In genomic region chr1:184060381-184060780, GRCm38 (mm10) we compare ENCODE assay signal across 11 mouse cellular contexts. TPM values are rescaled to one million over a fixed set of nuclear protein-coding genes. Genes with fewer than 3 reads are reported as not detected.
DNase-seq lines count a peak whose midpoint lies in the region; ATAC-seq and TF ChIP-seq lines count a peak whose summit lies in the region.
"Had no signal": no experiment of that assay in that cellular context is flagged by ENCODE, and none has a peak within 500 bp of the region (broad histone marks: within the 10 kb centered on the region; RNA-seq: fewer than 3 reads in every experiment).

No protein-coding gene starts in this region.

- peak overlapping the region; percentile 13; the same call in 1 of the 2 replicates for H3K27ac ChIP-seq in liver, embryonic 13.5 days
- no peak overlapping the region for H3K27ac ChIP-seq in liver, embryonic 11.5 days (ENCODE audit: low read depth, low read length)
- peak overlapping the region; percentile 54 for H3K27ac ChIP-seq in heart, embryonic 15.5 days
- H3K27ac ChIP-seq in small intestine, adult 2 months (ENCODE audit: insufficient read depth, low read depth, low read length) = peak overlapping the region; percentile 73
- H3K27ac ChIP-seq: neural tube, embryonic 13.5 days had no signal

- 69% methylated on average over 9 of the region's 9 CpGs for WGBS in liver, embryonic 13.5 days (ENCODE audit: insufficient replicate concordance)
- 80% methylated on average over 9 of the region's 9 CpGs for WGBS in liver, embryonic 11.5 days
- WGBS in heart, embryonic 15.5 days = 48% methylated on average over 9 of the region's 9 CpGs
- 56% methylated on average over 9 of the region's 9 CpGs for WGBS in small intestine, adult 2 months

- no peak for TF ChIP-seq CTCF in small intestine, adult 2 months (IDR thresholded peaks at IDR 0.05; ENCODE audit: extremely low read depth, insufficient read length, insufficient replicate concordance, low read depth, low read length)

- peak; percentile 41; the same call in 1 of the 2 replicates for ATAC-seq in liver, embryonic 13.5 days (ENCODE audit: low read depth)
- no peak for ATAC-seq in liver, embryonic 11.5 days (replicated peaks; ENCODE audit: low FRiP score)
- ATAC-seq in heart, embryonic 15.5 days (replicated peaks; ENCODE audit: insufficient number of reproducible peaks, insufficient read depth, low FRiP score, low read depth) = no peak
- ATAC-seq in activated CD4-positive, CD25-positive, alpha-beta regulatory T cell, adult 4 months = no peak

- H3K9ac ChIP-seq in liver, embryonic 13.5 days = no peak overlapping the region
- H3K9ac ChIP-seq in liver, embryonic 11.5 days (ENCODE audit: low read depth, low read length) = no peak overlapping the region
- no peak overlapping the region for H3K9ac ChIP-seq in heart, embryonic 15.5 days
- H3K9ac ChIP-seq: neural tube, embryonic 13.5 days had no signal

- no peaks in the 10 kb centered on the region for H3K9me3 ChIP-seq in liver, embryonic 13.5 days (replicated peaks)
- no peaks in the 10 kb centered on the region for H3K9me3 ChIP-seq in liver, embryonic 11.5 days (ENCODE audit: control insufficient read depth, low read length)
- no peaks in the 10 kb centered on the region for H3K9me3 ChIP-seq in heart, embryonic 15.5 days (replicated peaks)
- H3K9me3 ChIP-seq: neural tube, embryonic 13.5 days had no signal

- no peaks in the 10 kb centered on the region for H3K27me3 ChIP-seq in liver, embryonic 13.5 days
- H3K27me3 ChIP-seq in liver, embryonic 11.5 days (replicated peaks; ENCODE audit: control insufficient read depth, insufficient read depth, low read length) = no peaks in the 10 kb centered on the region
- no peaks in the 10 kb centered on the region for H3K27me3 ChIP-seq in heart, embryonic 15.5 days
- no peaks in the 10 kb centered on the region for H3K27me3 ChIP-seq in small intestine, adult 2 months (ENCODE audit: control insufficient read depth, insufficient read depth, low read length)
- H3K27me3 ChIP-seq: neural tube, embryonic 13.5 days had no signal

- H3K4me1 ChIP-seq in liver, embryonic 13.5 days (replicated peaks) = peaks cover 34% of the 10 kb centered on the region
- peaks cover 4% of the 10 kb centered on the region; the same call in 1 of the 2 replicates for H3K4me1 ChIP-seq in liver, embryonic 11.5 days (replicated peaks; ENCODE audit: control insufficient read depth, insufficient read depth, low read length)
- H3K4me1 ChIP-seq in heart, embryonic 15.5 days (replicated peaks) = peaks cover 53% of the 10 kb centered on the region
- peaks cover 4% of the 10 kb centered on the region; the same call in 1 of the 2 replicates for H3K4me1 ChIP-seq in small intestine, adult 2 months (ENCODE audit: control insufficient read depth, insufficient read depth, insufficient read length, low read length)

- H3K36me3 ChIP-seq in liver, embryonic 13.5 days = no peaks in the 10 kb centered on the region
- H3K36me3 ChIP-seq in liver, embryonic 11.5 days (ENCODE audit: control insufficient read depth, insufficient read depth, low read length) = no peaks in the 10 kb centered on the region
- H3K36me3 ChIP-seq in heart, embryonic 15.5 days = no peaks in the 10 kb centered on the region
- H3K36me3 ChIP-seq in small intestine, adult 2 months (ENCODE audit: control insufficient read depth, insufficient read depth, low read length) = peaks cover 1% of the 10 kb centered on the region; the same call in 1 of the 2 replicates
- H3K36me3 ChIP-seq: neural tube, embryonic 13.5 days had no signal

- H3K4me2 ChIP-seq in liver, embryonic 13.5 days = no peak overlapping the region
- H3K4me2 ChIP-seq in liver, embryonic 11.5 days = no peak overlapping the region
- H3K4me2 ChIP-seq in heart, embryonic 15.5 days = no peak overlapping the region
- H3K4me2 ChIP-seq: neural tube, embryonic 13.5 days had no signal

- H3K4me3 ChIP-seq in liver, embryonic 13.5 days (replicated peaks) = no peak overlapping the region
- H3K4me3 ChIP-seq in liver, embryonic 11.5 days (ENCODE audit: low read depth, low read length) = no peak overlapping the region
- H3K4me3 ChIP-seq in heart, embryonic 15.5 days = no peak overlapping the region
- H3K4me3 ChIP-seq in small intestine, adult 2 months (ENCODE audit: low read depth, low read length) = no peak overlapping the region
- H3K4me3 ChIP-seq: neural tube, embryonic 13.5 days had no signal

- DNase-seq in liver, embryonic 13.5 days = no peak
- no peak for DNase-seq in liver, embryonic 11.5 days (ENCODE audit: low spot score)
- peak; percentile 71 for DNase-seq in kidney, postnatal 14 days
- no peak for DNase-seq in cerebellum, postnatal 25 days
- DNase-seq in ovary, adult 18-20 months (ENCODE audit: low spot score) = no peak
- DNase-seq: gastrocnemius, postnatal 25 days; left cerebral cortex, postnatal 4 days had no signal

- no peak for TF ChIP-seq POLR2A in small intestine, adult 2 months (IDR thresholded peaks at IDR 0.05; ENCODE audit: low read depth, low read length)

RNA-seq across cellular contexts. Expression of gene 1700056E22Rik, which starts 26.3 kb away (rescaled TPM):
- 0.65 and 1.00 TPM in 2 replicates for polyA plus RNA-seq in liver, embryonic 13.5 days (2015; fragmentation: Nextera tagmentation; extraction: Ambion mirVana)
- polyA plus RNA-seq in liver, embryonic 11.5 days (2014; fragmentation: Nextera tagmentation; extraction: Ambion mirVana) = 0.70 and 0.95 TPM in 2 replicates
- 1.7 and 2.1 TPM in 2 replicates for polyA plus RNA-seq in heart, embryonic 15.5 days (2015; fragmentation: Nextera tagmentation; extraction: Ambion mirVana)
- 0.19 and 1.6 TPM in 2 replicates for polyA plus RNA-seq in small intestine, adult 2 months (2012; rRNA removed)
- polyA plus RNA-seq in activated CD4-positive, CD25-positive, alpha-beta regulatory T cell, adult 4 months (2017; shearing (Covaris generic)) = 1 to 10 TPM in 1 of 2 experiments, under 1 TPM in 1; 0.90 to 2.0 TPM

RNA-seq across cellular contexts. Expression of gene Dusp10, which starts 47.3 kb away (rescaled TPM):
- polyA plus RNA-seq in liver, embryonic 13.5 days (2015; fragmentation: Nextera tagmentation; extraction: Ambion mirVana) = 2.7 and 3.6 TPM in 2 replicates
- 5.4 and 6.1 TPM in 2 replicates for polyA plus RNA-seq in liver, embryonic 11.5 days (2014; fragmentation: Nextera tagmentation; extraction: Ambion mirVana)
- polyA plus RNA-seq in heart, embryonic 15.5 days (2015; fragmentation: Nextera tagmentation; extraction: Ambion mirVana) = 10.5 and 14.0 TPM in 2 replicates
- 7.6 and 26.9 TPM in 2 replicates for polyA plus RNA-seq in small intestine, adult 2 months (2012; rRNA removed)
- 10 to 100 TPM; 17.2 to 18.2 TPM for polyA plus RNA-seq in activated CD4-positive, CD25-positive, alpha-beta regulatory T cell, adult 4 months (2017; shearing (Covaris generic))
